In the genomic region with DNA sequence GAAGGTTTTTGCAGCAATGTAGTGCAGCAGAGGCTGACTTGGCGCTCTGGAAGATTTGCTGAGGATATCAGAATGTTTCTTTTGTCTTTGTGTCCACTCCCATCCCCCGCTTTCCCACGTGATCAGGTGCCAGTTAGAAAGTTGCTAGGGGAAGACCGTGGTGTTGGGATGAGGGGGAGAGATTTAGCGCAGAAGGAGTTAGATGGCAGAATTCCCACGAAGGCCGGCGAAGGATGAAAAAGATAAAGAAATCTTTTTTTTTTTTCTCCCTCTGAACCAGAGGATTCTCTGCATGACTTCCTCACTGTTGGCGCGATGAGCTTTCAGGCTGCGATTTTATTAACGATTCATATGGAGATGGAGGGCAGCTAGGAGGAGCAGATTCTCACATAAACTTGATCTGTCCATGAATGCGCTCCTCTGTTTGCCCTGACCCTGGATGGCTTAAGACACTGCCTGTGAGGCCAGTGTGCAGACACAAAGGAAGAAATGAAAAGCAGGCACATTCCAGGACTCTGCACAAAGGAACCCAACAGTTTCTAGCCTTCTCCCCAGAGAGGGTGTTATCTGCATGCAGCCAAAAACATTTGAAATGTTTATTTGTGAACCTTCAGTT, we compare ENCODE assay signal across 8 mouse cellular contexts.
DNase-seq lines count a peak whose midpoint lies in the region; ATAC-seq and TF ChIP-seq lines count a peak whose summit lies in the region.

No protein-coding gene starts in this region.

- H3K27me3 ChIP-seq in hindbrain, embryonic 11.5 days (ENCODE audit: control insufficient read depth, insufficient read depth, low read length) = no peaks in the 10 kb centered on the region

- H3K36me3 ChIP-seq in ES-E14 (ENCODE audit: control insufficient read depth, insufficient read depth, low read length, poor library complexity, severe bottlenecking) = no peaks in the 10 kb centered on the region
- no peaks in the 10 kb centered on the region for H3K36me3 ChIP-seq in hindbrain, embryonic 11.5 days (ENCODE audit: control insufficient read depth, insufficient read depth, low read length)

- peak; percentile 90 for ATAC-seq in hindbrain, embryonic 11.5 days (ENCODE audit: low FRiP score)

- peak overlapping the region; percentile 50 for H3K4me2 ChIP-seq in hindbrain, embryonic 11.5 days (replicated peaks; ENCODE audit: low read depth, low read length)

- no peak overlapping the region for H3K9ac ChIP-seq in ES-E14 (ENCODE audit: insufficient read depth, low read depth, low read length, poor library complexity, severe bottlenecking)
- H3K9ac ChIP-seq in hindbrain, embryonic 11.5 days (ENCODE audit: low read depth, low read length) = peak overlapping the region; percentile 65

- no peak overlapping the region for H3K4me3 ChIP-seq in ES-E14 (ENCODE audit: insufficient read depth in 1 of 2, low read depth in 1 of 2, low read length in 2 of 2, poor library complexity in 1 of 2, severe bottlenecking in 1 of 2)
- peak overlapping the region; percentile 22 for H3K4me3 ChIP-seq in hindbrain, embryonic 11.5 days (ENCODE audit: low read depth, low read length)

- in situ Hi-C loops in ES-E14 (cut with MboI; ENCODE audit: low sequenced_read_pairs in 2 of 2, unreplicated experiment in 2 of 2) = no loop called here

- H3K27ac ChIP-seq in ES-E14 (ENCODE audit: insufficient read depth, low read depth, low read length, poor library complexity, severe bottlenecking) = no peak overlapping the region; the same call in 1 of the 2 replicates
- peak overlapping the region; percentile 96 for H3K27ac ChIP-seq in hindbrain, embryonic 11.5 days (ENCODE audit: low read depth, low read length)

- H3K9me3 ChIP-seq in ES-E14 (ENCODE audit: control insufficient read depth, insufficient read depth, low read depth, low read length) = no peaks in the 10 kb centered on the region
- H3K9me3 ChIP-seq in hindbrain, embryonic 11.5 days (ENCODE audit: control insufficient read depth, low read length) = no peaks in the 10 kb centered on the region

- under 1% methylated on average over 13 of the region's 13 CpGs for WGBS in hindbrain, embryonic 11.5 days

- H3K4me1 ChIP-seq in ES-E14 (ENCODE audit: control insufficient read depth in 2 of 2, insufficient read depth in 2 of 2, low read length in 2 of 2, poor library complexity in 1 of 2) = peaks cover 4 to 9% of the 10 kb centered on the region in 2 experiments; a peak in 3 of 4 replicates
- peaks cover 10% of the 10 kb centered on the region; the same call in 1 of the 2 replicates for H3K4me1 ChIP-seq in hindbrain, embryonic 11.5 days (replicated peaks; ENCODE audit: control insufficient read depth, insufficient read depth, low read length)

- DNase-seq in ES-E14 (ENCODE audit: low read depth, low spot score) = peak; percentile 58
- peak; percentile 62 for DNase-seq in cerebellum, adult 9-10 months
- DNase-seq in frontal cortex, adult 2 months (ENCODE audit: extremely low spot score in 1 of 2, low spot score in 1 of 2) = peak; percentile 36 to 76
- DNase-seq in hindbrain, embryonic 11.5 days (ENCODE audit: low spot score) = peak; percentile 90
- peak; percentile 61 to 76 for DNase-seq in layer of hippocampus, postnatal 14 days (ENCODE audit: low spot score in 2 of 2)
- peak; percentile 67 for DNase-seq in lung, postnatal 10 days
- DNase-seq in right cerebral cortex, postnatal 14 days = peak; percentile 52
- no peak for DNase-seq in T-cell, adult 2 months (ENCODE audit: low spot score)

TF ChIP-seq in ES-E14, 5 proteins besides CTCF, POLR2A, EP300 and RAD21:
- peak; percentile 44; the same call in 1 of the 2 replicates for TF ChIP-seq CHD2 (IDR thresholded peaks at IDR 0.05; ENCODE audit: low read depth, low read length)
- no peak for TF ChIP-seq ZC3H11A (IDR thresholded peaks at IDR 0.05; ENCODE audit: borderline replicate concordance, low read depth, low read length)
- 0 out of 2 replicates have a peak, but pooled peaks have one; percentile 20 for TF ChIP-seq MAFK (IDR thresholded peaks at IDR 0.05; ENCODE audit: insufficient read depth, low read depth, low read length)
- TF ChIP-seq ZNF384 (IDR thresholded peaks at IDR 0.05; ENCODE audit: low read depth, low read length) = peak; percentile 87
- TF ChIP-seq HCFC1 (IDR thresholded peaks at IDR 0.05; ENCODE audit: borderline replicate concordance, insufficient read depth, low read length) = no peak
